Mouse (Mus musculus) lung, postnatal 10 days (tissue): Measurements from ENCODE around the gene Olfr750.

ENCODE experiments used
- DNase-seq: peaks from one replicate; pipeline ENCODE4 v3.0.0; 2021

Olfr750 gene

DNA sequence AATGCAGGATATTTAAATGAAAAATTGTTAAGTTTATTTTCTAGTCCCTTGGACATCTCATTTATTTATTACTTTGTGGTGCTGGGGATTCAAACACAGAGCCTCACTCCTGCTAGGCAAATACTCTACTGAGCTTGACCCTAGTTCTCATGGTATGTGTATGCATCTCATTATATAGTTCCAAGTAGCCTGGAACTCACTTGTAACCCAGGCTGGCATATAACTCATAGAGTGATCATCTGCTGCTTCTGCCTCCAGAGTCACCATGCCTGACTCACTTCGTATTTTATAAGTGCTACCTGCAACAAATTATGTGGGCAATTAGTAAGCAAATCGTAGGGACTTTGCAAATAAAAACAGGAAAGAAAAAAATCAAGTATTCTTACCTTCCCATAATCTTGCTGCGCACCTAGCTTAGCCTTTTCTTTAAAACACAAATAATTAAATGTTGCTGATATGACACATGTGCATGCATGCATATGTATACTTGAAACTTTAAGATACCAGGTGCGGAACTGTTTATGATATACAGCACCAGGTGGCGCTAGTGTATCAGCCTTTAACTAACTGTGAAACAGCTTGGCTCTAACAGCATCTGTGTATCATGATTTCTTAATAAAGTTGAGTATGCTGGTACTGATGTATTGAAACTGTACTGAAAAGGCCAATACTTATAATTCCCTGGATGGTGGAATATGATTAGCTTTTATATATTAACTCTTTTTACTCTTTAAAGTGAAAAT, 47.7 kb downstream of the Olfr750 start:
- peak; percentile 78 for DNase-seq

DNA sequence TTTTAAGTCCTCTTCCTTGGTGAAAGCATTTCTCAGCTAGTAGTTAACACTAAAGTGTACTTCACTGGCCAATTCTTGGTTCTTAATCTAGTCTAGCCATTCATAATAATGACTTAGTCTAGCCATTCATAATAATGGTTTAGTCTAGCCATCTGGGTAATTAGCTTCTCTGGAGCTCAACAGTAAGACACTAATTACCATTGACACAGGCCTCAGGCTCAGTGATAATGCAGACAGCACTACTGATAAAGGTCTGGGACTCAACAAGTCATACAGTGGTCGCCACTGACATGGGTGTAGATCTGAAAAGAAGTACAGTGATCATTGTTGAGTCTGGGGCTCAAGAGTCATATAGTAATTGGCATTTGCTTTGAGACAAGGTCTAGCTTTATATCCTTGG, 49.4 kb downstream of the Olfr750 start:
- no peak for DNase-seq

DNA sequence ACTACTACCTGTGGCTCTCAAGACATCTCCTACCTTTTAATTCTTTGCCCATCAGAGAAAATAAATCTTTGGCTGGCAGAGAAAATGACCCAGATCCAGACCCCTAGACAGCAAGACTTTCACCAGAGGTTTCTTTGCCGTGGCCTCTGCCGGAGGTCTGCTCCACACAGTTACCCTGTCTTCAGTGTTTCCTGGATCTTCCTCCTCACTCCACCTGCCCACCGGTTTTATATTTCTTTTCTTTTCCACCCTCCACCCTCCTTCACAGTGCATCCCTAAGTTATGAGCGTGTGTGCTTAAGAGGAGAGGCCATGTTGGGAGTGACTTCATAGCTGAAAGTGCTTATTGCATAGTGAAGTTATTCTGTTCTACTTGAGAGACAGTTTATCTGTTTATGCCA, 50.8 kb downstream of the Olfr750 start:
- no peak for DNase-seq

DNA sequence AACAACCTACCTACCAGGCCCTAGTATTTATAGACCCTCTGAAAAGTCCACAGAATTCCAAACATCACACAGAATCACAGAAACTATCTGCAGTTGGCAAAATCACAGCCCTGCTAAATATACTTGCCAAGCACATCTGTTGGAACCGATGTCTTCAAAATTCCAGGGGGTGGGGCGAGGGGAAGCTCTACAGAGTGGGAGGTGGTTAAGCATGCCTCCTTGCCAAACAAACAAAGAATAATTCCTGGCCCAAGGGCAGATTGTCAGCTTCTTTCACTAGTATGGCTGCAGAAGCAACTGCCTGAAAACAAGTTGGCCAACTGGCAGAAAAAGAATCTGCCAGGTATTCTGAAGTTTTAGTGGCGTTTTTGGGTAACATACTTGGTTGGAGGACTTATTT, 57.0 kb downstream of the Olfr750 start:
- DNase-seq, result peak; percentile 71
